Mouse (Mus musculus) olfactory bulb, adult 2 months (tissue): ENCODE results near the gene Saysd1. TPM values are rescaled to one million over a fixed set of nuclear protein-coding genes. Genes with fewer than 3 reads are reported as not detected.

Source experiments
- H3K27ac ChIP-seq: fragments of 200-500 bp; 2 replicates; pipeline ENCODE4 v1.5.1; 2012; ENCODE audit warnings: low read depth, low read length; ENCODE audit not compliant: insufficient read depth
- H3K4me1 ChIP-seq: fragments of 200-500 bp; 2 replicates; pipeline ENCODE4 v1.6.1; 2012; ENCODE audit warnings: low read length; ENCODE audit not compliant: control insufficient read depth, insufficient read depth
- H3K4me3 ChIP-seq: fragments of 200-500 bp; 2 replicates; pipeline ENCODE4 v1.5.1; 2012; ENCODE audit warnings: mild to moderate bottlenecking, low read depth, low read length, moderate library complexity; ENCODE audit not compliant: insufficient read depth
- CTCF ChIP-seq: fragments of 200-500 bp; IDR thresholded peaks from 2 replicates; pipeline ENCODE4 v1.5.1; 2012; ENCODE audit warnings: low read depth, mild to moderate bottlenecking, low read length, moderate library complexity; ENCODE audit not compliant: insufficient read depth
- POLR2A ChIP-seq: fragments of 200-500 bp; IDR thresholded peaks from 2 replicates; pipeline ENCODE4 v1.6.1; 2012; ENCODE audit warnings: mild to moderate bottlenecking, low read depth, low read length, moderate library complexity; ENCODE audit not compliant: insufficient read depth
- WGBS: fragments of 180-500 bp; shearing (Covaris S2); methylation state at CpG from one replicate; pipeline ENCODE4 v1.1.7; 2018; 5-methylcytosine and 5-hydroxymethylcytosine counted together
- polyA plus RNA-seq: library from polyadenylated mRNA; stranded (reverse); fragments of >200 nt; gene quantifications from 2 replicates; pipeline ENCODE4 v1.2.4, GENCODE M21; 2012; ENCODE audit warnings: low replicate concordance; ENCODE audit not compliant: missing spikeins, insufficient read depth, insufficient read length

The Saysd1 gene
- polyA plus RNA-seq, 1 experiment, result not detected

GRCm38 (mm10) chr14:20178593-20178992 lies 40.3 kb upstream of the Saysd1 start:
- WGBS, result 43% methylated on average over 4 of the region's 4 CpGs
- no peak overlapping the region for H3K4me3 ChIP-seq
- TF ChIP-seq POLR2A, result no peak
- TF ChIP-seq CTCF, result no peak
- H3K27ac ChIP-seq, result no peak overlapping the region
- H3K4me1 ChIP-seq, result peaks cover 14% of the 10 kb centered on the region

GRCm38 (mm10) chr14:20177494-20178123 lies 39.3 kb upstream of the Saysd1 start:
- TF ChIP-seq POLR2A, result no peak
- TF ChIP-seq CTCF, result no peak
- no peak overlapping the region for H3K4me3 ChIP-seq
- 73% methylated on average over 9 of the region's 9 CpGs for WGBS
- H3K27ac ChIP-seq, result no peak overlapping the region
- H3K4me1 ChIP-seq, result peaks cover 14% of the 10 kb centered on the region

DNA sequence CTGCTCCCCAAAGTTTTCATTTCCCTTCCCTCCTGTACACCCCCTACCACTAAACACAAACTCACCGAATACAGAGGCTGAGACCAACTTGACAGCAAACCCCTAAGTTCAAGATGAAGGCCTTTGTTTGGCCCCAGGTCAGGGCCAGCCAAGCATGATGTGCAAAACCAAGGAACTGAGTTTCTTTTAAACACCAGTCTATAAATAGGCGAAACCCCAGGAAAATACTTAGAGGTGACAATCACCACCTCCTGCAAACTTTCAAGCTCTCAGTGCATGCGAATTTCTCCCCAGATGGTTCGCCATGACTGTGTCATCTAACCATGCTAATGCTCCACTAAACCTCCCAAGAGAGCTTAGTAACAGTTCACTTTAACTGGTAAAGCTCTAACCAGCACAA lies 37.4 kb upstream of the Saysd1 start:
- H3K4me1 ChIP-seq, result peaks cover 3% of the 10 kb centered on the region
- 88% methylated on average over 4 of the region's 4 CpGs for WGBS
- no peak overlapping the region for H3K4me3 ChIP-seq
- TF ChIP-seq POLR2A (no peak), CTCF (no peak)
- no peak overlapping the region for H3K27ac ChIP-seq

DNA sequence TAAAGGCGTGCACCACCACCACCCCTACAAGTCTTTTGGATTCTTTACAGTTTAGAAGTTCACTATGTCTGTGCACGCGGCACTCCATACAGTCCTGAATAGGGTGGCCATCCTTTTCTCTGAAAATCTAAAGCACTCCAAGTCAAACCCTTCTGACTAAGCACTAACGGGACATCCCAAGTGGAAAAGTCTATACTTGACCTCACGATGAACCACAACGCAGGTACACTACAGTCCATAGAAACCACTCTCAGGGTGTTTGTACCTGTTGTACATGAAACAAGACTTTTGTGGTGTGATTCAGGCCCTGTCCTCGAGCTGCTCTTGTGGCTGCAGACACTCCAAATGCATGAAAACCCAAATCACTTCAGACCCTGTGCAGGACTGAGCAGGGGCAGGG lies 36.8 kb upstream of the Saysd1 start:
- H3K4me3 ChIP-seq, result no peak overlapping the region
- 92% methylated on average over 7 of the region's 7 CpGs for WGBS
- H3K4me1 ChIP-seq, result no peaks in the 10 kb centered on the region
- TF ChIP-seq CTCF (no peak), POLR2A (no peak)
- no peak overlapping the region for H3K27ac ChIP-seq

DNA sequence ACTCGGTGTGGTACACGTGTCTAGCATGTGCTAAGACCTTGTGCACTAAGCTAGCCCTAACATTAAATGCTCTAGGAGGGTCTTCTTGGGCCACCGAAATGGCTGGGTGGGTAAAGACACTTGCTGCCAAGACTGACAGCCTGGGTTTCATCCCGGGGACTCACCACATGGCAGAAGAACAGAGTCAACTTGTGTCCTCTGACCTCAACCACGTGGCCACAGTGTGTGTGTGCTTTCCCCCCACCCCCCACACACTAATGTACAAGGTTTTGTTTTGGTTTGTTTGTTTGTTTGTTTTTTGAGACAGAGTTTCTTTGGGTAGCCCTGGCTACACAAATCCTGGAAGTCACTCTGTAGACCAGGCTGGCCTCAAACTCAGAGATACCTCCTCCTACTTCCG lies 36.4 kb upstream of the Saysd1 start:
- TF ChIP-seq CTCF, result no peak
- TF ChIP-seq POLR2A, result no peak
- 94% methylated on average over 6 of the region's 6 CpGs for WGBS
- no peak overlapping the region for H3K4me3 ChIP-seq
- no peaks in the 10 kb centered on the region for H3K4me1 ChIP-seq
- no peak overlapping the region for H3K27ac ChIP-seq

DNA sequence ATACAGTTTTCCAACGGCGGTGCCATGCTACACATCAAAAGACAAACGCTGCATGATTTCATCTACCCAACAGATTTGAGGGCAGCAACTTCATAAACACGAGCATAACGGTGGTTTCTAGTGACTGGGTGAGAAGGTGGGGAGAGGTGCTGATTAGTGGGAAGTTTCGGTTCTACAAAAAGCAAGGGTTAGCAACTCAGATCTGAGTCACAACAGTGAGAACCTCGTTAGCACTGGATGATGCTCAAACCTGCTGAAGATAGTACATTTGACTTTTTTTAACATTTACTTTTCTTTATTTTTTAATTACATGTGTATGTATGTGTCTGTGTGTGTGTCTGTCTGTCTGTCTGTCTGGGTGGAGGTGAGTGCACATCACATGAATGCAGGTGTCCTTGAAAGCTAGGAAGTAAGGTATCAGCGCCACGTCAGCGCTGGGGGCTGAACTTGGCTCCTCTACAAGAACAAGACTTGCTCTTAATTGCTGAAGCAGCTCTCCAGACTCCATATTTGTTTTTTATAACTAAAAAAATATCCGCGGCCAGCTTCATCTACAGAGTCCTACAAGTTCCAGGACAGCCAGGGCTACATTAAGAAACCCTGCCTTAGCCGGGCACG lies 35.6 kb upstream of the Saysd1 start:
- no peak for TF ChIP-seq POLR2A
- TF ChIP-seq CTCF, result no peak
- no peak overlapping the region for H3K27ac ChIP-seq
- 86% methylated on average over 14 of the region's 14 CpGs for WGBS
- H3K4me1 ChIP-seq, result no peaks in the 10 kb centered on the region
- no peak overlapping the region for H3K4me3 ChIP-seq

GRCm38 (mm10) chr14:20172924-20173323 lies 34.6 kb upstream of the Saysd1 start:
- Histone ChIP-seq H3K4me1 (no peaks in the 10 kb centered on the region), H3K27ac (no peak overlapping the region), H3K4me3 (no peak overlapping the region)
- no peak for TF ChIP-seq CTCF
- TF ChIP-seq POLR2A, result no peak
- WGBS, result 91% methylated on average over 4 of the region's 4 CpGs

GRCm38 (mm10) chr14:20172509-20172908 lies 34.2 kb upstream of the Saysd1 start:
- no peak overlapping the region for H3K4me3 ChIP-seq
- WGBS, result 91% methylated on average over 5 of the region's 5 CpGs
- no peak for TF ChIP-seq POLR2A
- TF ChIP-seq CTCF, result no peak
- H3K27ac ChIP-seq, result no peak overlapping the region
- H3K4me1 ChIP-seq, result no peaks in the 10 kb centered on the region

DNA sequence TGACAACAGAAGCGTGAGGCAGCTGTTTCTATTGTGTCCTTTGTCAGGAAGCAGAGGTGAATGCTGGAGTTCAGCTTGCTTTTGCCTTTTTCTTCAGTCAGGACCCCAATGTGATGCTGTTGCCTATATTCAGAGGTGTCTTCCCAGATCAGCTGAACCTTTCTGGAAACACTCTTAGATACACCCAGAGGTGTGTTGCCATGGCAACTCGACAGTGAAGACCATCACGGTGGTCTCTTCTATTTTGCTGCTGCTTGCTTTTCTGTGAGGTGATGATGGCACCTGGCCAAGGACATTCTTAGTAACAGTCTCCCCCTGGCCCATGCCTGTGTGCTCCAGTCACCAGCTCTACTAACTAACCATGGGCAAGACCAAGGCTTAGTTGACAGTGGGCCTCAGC lies 33.5 kb upstream of the Saysd1 start:
- WGBS, result 59% methylated on average over 3 of the region's 3 CpGs
- Histone ChIP-seq H3K27ac (no peak overlapping the region), H3K4me3 (no peak overlapping the region), H3K4me1 (no peaks in the 10 kb centered on the region)
- TF ChIP-seq CTCF, result no peak
